Mouse (Mus musculus): ENCODE results near the gene Hsd17b6. TPM values are rescaled to one million over a fixed set of nuclear protein-coding genes. Genes with fewer than 3 reads are reported as not detected.

The Hsd17b6 gene
- polyA plus RNA-seq, 1 experiment = not detected

GRCm38 (mm10) chr10:128039167-128039566 lies 31.8 kb upstream of the Hsd17b6 start:
- TF ChIP-seq POLR2A (IDR thresholded peaks at IDR 0.05; ENCODE audit: borderline replicate concordance, extremely low read depth, insufficient read depth, insufficient read length, poor library complexity, severe bottlenecking) (no peak), CTCF (IDR thresholded peaks at IDR 0.05; ENCODE audit: borderline replicate concordance, extremely low read depth, insufficient read depth, insufficient read length) (no peak)
- no peak for DNase-seq (ENCODE audit: low read depth)

GRCm38 (mm10) chr10:128037921-128038320 lies 30.5 kb upstream of the Hsd17b6 start:
- no peak for TF ChIP-seq POLR2A (IDR thresholded peaks at IDR 0.05; ENCODE audit: borderline replicate concordance, extremely low read depth, insufficient read depth, insufficient read length, poor library complexity, severe bottlenecking)
- TF ChIP-seq CTCF (IDR thresholded peaks at IDR 0.05; ENCODE audit: borderline replicate concordance, extremely low read depth, insufficient read depth, insufficient read length) = no peak
- DNase-seq (ENCODE audit: low read depth) = no peak

GRCm38 (mm10) chr10:128036746-128037425 lies 29.5 kb upstream of the Hsd17b6 start:
- peak; percentile 50 for DNase-seq (ENCODE audit: low read depth)

GRCm38 (mm10) chr10:128030860-128031259 lies 23.4 kb upstream of the Hsd17b6 start:
- TF ChIP-seq POLR2A (IDR thresholded peaks at IDR 0.05; ENCODE audit: borderline replicate concordance, extremely low read depth, insufficient read depth, insufficient read length, poor library complexity, severe bottlenecking) (no peak), CTCF (IDR thresholded peaks at IDR 0.05; ENCODE audit: borderline replicate concordance, extremely low read depth, insufficient read depth, insufficient read length) (no peak)
- no peak for DNase-seq (ENCODE audit: low read depth)

More at GRCm38 (mm10) chr10:128036746-128037425, 29.5 kb upstream of the Hsd17b6 start:
- TF ChIP-seq CTCF (IDR thresholded peaks at IDR 0.05; ENCODE audit: borderline replicate concordance, extremely low read depth, insufficient read depth, insufficient read length) (no peak), POLR2A (IDR thresholded peaks at IDR 0.05; ENCODE audit: borderline replicate concordance, extremely low read depth, insufficient read depth, insufficient read length, poor library complexity, severe bottlenecking) (no peak)

- no peak for TF ChIP-seq POLR2A (IDR thresholded peaks at IDR 0.05; ENCODE audit: borderline replicate concordance, extremely low read depth, insufficient read depth, insufficient read length, poor library complexity, severe bottlenecking)
- no peak for TF ChIP-seq CTCF (IDR thresholded peaks at IDR 0.05; ENCODE audit: borderline replicate concordance, extremely low read depth, insufficient read depth, insufficient read length)
- DNase-seq (ENCODE audit: low read depth) = no peak
Observed at GRCm38 (mm10) chr10:128029931-128030330, 22.5 kb upstream of the Hsd17b6 start.

GRCm38 (mm10) chr10:128023496-128023895 lies 16.1 kb upstream of the Hsd17b6 start:
- no peak for DNase-seq (ENCODE audit: low read depth)
- TF ChIP-seq POLR2A (IDR thresholded peaks at IDR 0.05; ENCODE audit: borderline replicate concordance, extremely low read depth, insufficient read depth, insufficient read length, poor library complexity, severe bottlenecking) (no peak), CTCF (IDR thresholded peaks at IDR 0.05; ENCODE audit: borderline replicate concordance, extremely low read depth, insufficient read depth, insufficient read length) (no peak)

- TF ChIP-seq POLR2A (IDR thresholded peaks at IDR 0.05; ENCODE audit: borderline replicate concordance, extremely low read depth, insufficient read depth, insufficient read length, poor library complexity, severe bottlenecking) = no peak
- no peak for DNase-seq (ENCODE audit: low read depth)
Observed at GRCm38 (mm10) chr10:128022196-128022595, 14.8 kb upstream of the Hsd17b6 start.

- TF ChIP-seq CTCF (IDR thresholded peaks at IDR 0.05; ENCODE audit: borderline replicate concordance, extremely low read depth, insufficient read depth, insufficient read length) (no peak), POLR2A (IDR thresholded peaks at IDR 0.05; ENCODE audit: borderline replicate concordance, extremely low read depth, insufficient read depth, insufficient read length, poor library complexity, severe bottlenecking) (no peak; the same call in 1 of the 2 replicates)
- DNase-seq (ENCODE audit: low read depth) = peak; percentile 95
Observed at GRCm38 (mm10) chr10:128015068-128015934, 7.9 kb upstream of the Hsd17b6 start, which contains the start of gene Prim1. Prim1 (plus strand) TSS chr10:128015168.

GRCm38 (mm10) chr10:128009735-128010134 lies 2.3 kb upstream of the Hsd17b6 start:
- no peak for TF ChIP-seq POLR2A (IDR thresholded peaks at IDR 0.05; ENCODE audit: borderline replicate concordance, extremely low read depth, insufficient read depth, insufficient read length, poor library complexity, severe bottlenecking)
- no peak for TF ChIP-seq CTCF (IDR thresholded peaks at IDR 0.05; ENCODE audit: borderline replicate concordance, extremely low read depth, insufficient read depth, insufficient read length)
- DNase-seq (ENCODE audit: low read depth) = no peak

GRCm38 (mm10) chr10:128008207-128008889 lies 937 bp upstream of the Hsd17b6 start:
- TF ChIP-seq CTCF (IDR thresholded peaks at IDR 0.05; ENCODE audit: borderline replicate concordance, extremely low read depth, insufficient read depth, insufficient read length) = peak; percentile 66; the same call in 1 of the 2 replicates
- no peak for TF ChIP-seq POLR2A (IDR thresholded peaks at IDR 0.05; ENCODE audit: borderline replicate concordance, extremely low read depth, insufficient read depth, insufficient read length, poor library complexity, severe bottlenecking)
- DNase-seq (ENCODE audit: low read depth) = peak; percentile 92

- TF ChIP-seq POLR2A (IDR thresholded peaks at IDR 0.05; ENCODE audit: borderline replicate concordance, extremely low read depth, insufficient read depth, insufficient read length, poor library complexity, severe bottlenecking) (no peak), CTCF (IDR thresholded peaks at IDR 0.05; ENCODE audit: borderline replicate concordance, extremely low read depth, insufficient read depth, insufficient read length) (no peak)
Observed at GRCm38 (mm10) chr10:128005479-128005878, 1.9 kb downstream of the Hsd17b6 start.

More at GRCm38 (mm10) chr10:128005479-128005878, 1.9 kb downstream of the Hsd17b6 start:
- DNase-seq (ENCODE audit: low read depth) = no peak
